In the genomic region with DNA sequence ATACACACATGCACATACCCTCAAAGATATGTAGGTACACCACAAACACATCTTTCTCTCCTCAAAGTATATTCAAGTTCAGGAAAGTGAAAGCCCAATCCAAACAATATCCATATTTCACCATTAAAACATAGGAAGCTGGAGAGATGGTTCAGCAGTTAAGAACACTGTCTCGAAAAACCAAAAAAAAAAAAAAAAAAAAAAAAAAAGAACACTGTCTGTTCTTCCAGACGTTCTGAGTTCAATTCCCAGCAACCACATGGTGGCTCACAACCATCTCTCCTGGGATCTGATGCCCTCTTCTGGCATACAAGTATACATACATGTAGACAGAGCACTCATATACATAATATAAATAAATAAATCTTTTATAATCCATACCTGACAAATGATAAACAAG, we compare ENCODE assay signal across 29 mouse cellular contexts. TPM values are rescaled to one million over a fixed set of nuclear protein-coding genes. Genes with fewer than 3 reads are reported as not detected.
DNase-seq lines count a peak whose midpoint lies in the region; ATAC-seq and TF ChIP-seq lines count a peak whose summit lies in the region.
"Had no signal": no experiment of that assay in that cellular context is flagged by ENCODE, and none has a peak within 500 bp of the region (broad histone marks: within the 10 kb centered on the region; RNA-seq: fewer than 3 reads in every experiment).

No protein-coding gene starts in this region.

- H3K27ac ChIP-seq in layer of hippocampus, adult 2 months, result no peak overlapping the region
- no peak overlapping the region for H3K27ac ChIP-seq in midbrain, postnatal 0 days (ENCODE audit: low read depth, low read length)
- H3K27ac ChIP-seq in midbrain, embryonic 14.5 days (replicated peaks; ENCODE audit: low read depth, low read length), result no peak overlapping the region
- H3K27ac ChIP-seq: embryonic facial prominence, embryonic 12.5 days; forebrain, embryonic 15.5 days; gastrocnemius, adult 2 months; heart, embryonic 13.5 days; hindbrain, embryonic 10.5 days; hindbrain, embryonic 15.5 days; limb, embryonic 13.5 days; liver, embryonic 12.5 days; neural tube, embryonic 13.5 days had no signal

- no peaks in the 10 kb centered on the region for H3K9me3 ChIP-seq in midbrain, postnatal 0 days (ENCODE audit: low read length)
- H3K9me3 ChIP-seq in midbrain, embryonic 14.5 days (ENCODE audit: control insufficient read depth, low read length), result no peaks in the 10 kb centered on the region
- H3K9me3 ChIP-seq: embryonic facial prominence, embryonic 12.5 days; forebrain, embryonic 15.5 days; heart, embryonic 13.5 days; hindbrain, embryonic 10.5 days; hindbrain, embryonic 15.5 days; limb, embryonic 13.5 days; liver, embryonic 12.5 days; neural tube, embryonic 13.5 days had no signal

- H3K9ac ChIP-seq in midbrain, postnatal 0 days (replicated peaks; ENCODE audit: low read length, poor library complexity, severe bottlenecking), result no peak overlapping the region
- H3K9ac ChIP-seq in midbrain, embryonic 14.5 days (replicated peaks; ENCODE audit: low read length), result no peak overlapping the region
- H3K9ac ChIP-seq: embryonic facial prominence, embryonic 12.5 days; forebrain, embryonic 15.5 days; heart, embryonic 13.5 days; hindbrain, embryonic 15.5 days; limb, embryonic 13.5 days; liver, embryonic 12.5 days; neural tube, embryonic 13.5 days had no signal

- peak; percentile 33 for TF ChIP-seq CTCF in layer of hippocampus, adult 2 months (conservative IDR thresholded peaks at IDR 0.05)
- peak; percentile 18; the same call in 1 of the 2 replicates for TF ChIP-seq CTCF in midbrain, postnatal 0 days (IDR thresholded peaks at IDR 0.05)

- H3K4me3 ChIP-seq in layer of hippocampus, adult 2 months, result no peak overlapping the region
- H3K4me3 ChIP-seq in midbrain, postnatal 0 days (ENCODE audit: low read depth, low read length), result no peak overlapping the region
- no peak overlapping the region for H3K4me3 ChIP-seq in midbrain, embryonic 14.5 days (replicated peaks; ENCODE audit: low read depth, low read length)
- H3K4me3 ChIP-seq: embryonic facial prominence, embryonic 12.5 days; forebrain, embryonic 15.5 days; gastrocnemius, adult 2 months; heart, embryonic 13.5 days; hindbrain, embryonic 10.5 days; hindbrain, embryonic 15.5 days; limb, embryonic 13.5 days; liver, embryonic 12.5 days; neural tube, embryonic 13.5 days had no signal

- no peaks in the 10 kb centered on the region for H3K27me3 ChIP-seq in midbrain, postnatal 0 days (ENCODE audit: insufficient read depth, low read length)
- no peaks in the 10 kb centered on the region for H3K27me3 ChIP-seq in midbrain, embryonic 14.5 days (ENCODE audit: control insufficient read depth, insufficient read depth, low read length)
- H3K27me3 ChIP-seq: embryonic facial prominence, embryonic 12.5 days; forebrain, embryonic 15.5 days; heart, embryonic 13.5 days; hindbrain, embryonic 15.5 days; limb, embryonic 13.5 days; liver, embryonic 12.5 days; neural tube, embryonic 13.5 days had no signal

- WGBS in midbrain, postnatal 0 days, result 72% methylated on average over 2 of the region's 2 CpGs
- 87% methylated on average over 2 of the region's 2 CpGs for WGBS in midbrain, embryonic 14.5 days

- no peak overlapping the region for H3K4me2 ChIP-seq in midbrain, postnatal 0 days (ENCODE audit: low read depth, low read length, poor library complexity, severe bottlenecking)
- H3K4me2 ChIP-seq in midbrain, embryonic 14.5 days (ENCODE audit: low read length), result no peak overlapping the region
- H3K4me2 ChIP-seq: embryonic facial prominence, embryonic 12.5 days; forebrain, embryonic 15.5 days; heart, embryonic 13.5 days; hindbrain, embryonic 15.5 days; limb, embryonic 13.5 days; liver, embryonic 12.5 days; neural tube, embryonic 13.5 days had no signal

- DNase-seq in layer of hippocampus, adult 2 months (ENCODE audit: low spot score in 2 of 2), result no peak
- DNase-seq in layer of hippocampus, postnatal 10 days (ENCODE audit: low spot score in 2 of 2), result no peak
- no peak for DNase-seq in midbrain, postnatal 0 days (ENCODE audit: low spot score)
- DNase-seq in midbrain, embryonic 14.5 days, result no peak
- peak; percentile 37 for DNase-seq in R1 (ENCODE audit: low read depth, low spot score)
- no peak for DNase-seq in thymus, postnatal 4 days
- DNase-seq in thymus, adult 18-20 months, result no peak
- DNase-seq: adrenal gland, postnatal 10 days; cerebellum, adult 11 months; cerebellum, adult 9-10 months; embryo, embryonic 11 days; gastrocnemius, adult 2 months; gastrocnemius, postnatal 36 days; heart, postnatal 10 days; kidney, adult 18-20 months; kidney, postnatal 4 days; layer of hippocampus, adult 9-11 months; lung, adult 18-20 months; lung, postnatal 14 days; right cerebral cortex, postnatal 4 days had no signal

- no peak for ATAC-seq in midbrain, postnatal 0 days (ENCODE audit: low FRiP score)
- ATAC-seq in midbrain, embryonic 14.5 days (ENCODE audit: low FRiP score, low TSS enrichment), result no peak
- ATAC-seq: forebrain, embryonic 15.5 days; inflammation-experienced regulatory T-cells, adult 6 months had no signal

- no peaks in the 10 kb centered on the region for H3K4me1 ChIP-seq in midbrain, postnatal 0 days (ENCODE audit: insufficient read depth, low read length)
- 0 out of 2 replicates have a peak, but pooled peaks cover 6% of the 10 kb centered on the region for H3K4me1 ChIP-seq in midbrain, embryonic 14.5 days (ENCODE audit: control insufficient read depth, insufficient read depth, low read length)
- H3K4me1 ChIP-seq: embryonic facial prominence, embryonic 12.5 days had no signal

- no peaks in the 10 kb centered on the region for H3K36me3 ChIP-seq in midbrain, postnatal 0 days (ENCODE audit: insufficient read depth, low read length)
- no peaks in the 10 kb centered on the region for H3K36me3 ChIP-seq in midbrain, embryonic 14.5 days (ENCODE audit: control insufficient read depth, insufficient read depth, low read length)
- H3K36me3 ChIP-seq: embryonic facial prominence, embryonic 12.5 days; forebrain, embryonic 15.5 days; hindbrain, embryonic 15.5 days; limb, embryonic 13.5 days; liver, embryonic 12.5 days; neural tube, embryonic 13.5 days had no signal

RNA-seq across cellular contexts. Expression of a gene that starts 6.4 kb away (rescaled TPM):
- 100 to 1,000 TPM; 137 to 151 TPM for total RNA-seq in layer of hippocampus, adult 2 months (2021)
- total RNA-seq in layer of hippocampus, postnatal 10 days (2021), result 100 to 1,000 TPM; 125 to 146 TPM
- total RNA-seq in midbrain, postnatal 0 days (2014; rRNA removed), result 82.3 and 101 TPM in 2 replicates
- 76.8 and 90.6 TPM in 2 replicates for polyA plus RNA-seq in midbrain, postnatal 0 days (2015; fragmentation: Nextera tagmentation; extraction: Ambion mirVana)
- polyA plus RNA-seq in midbrain, embryonic 14.5 days (2014; fragmentation: Nextera tagmentation; extraction: Ambion mirVana), result 101 and 122 TPM in 2 replicates

RNA-seq across cellular contexts. Expression of a gene that starts 25.1 kb away (rescaled TPM):
- 100 to 1,000 TPM; 485 to 508 TPM for total RNA-seq in layer of hippocampus, adult 2 months (2021)
- 100 to 1,000 TPM; 669 to 684 TPM for total RNA-seq in layer of hippocampus, postnatal 10 days (2021)
- 230 and 273 TPM in 2 replicates for total RNA-seq in midbrain, postnatal 0 days (2014; rRNA removed)
- 1,303 and 1,321 TPM in 2 replicates for polyA plus RNA-seq in midbrain, postnatal 0 days (2015; fragmentation: Nextera tagmentation; extraction: Ambion mirVana)
- polyA plus RNA-seq in midbrain, embryonic 14.5 days (2014; fragmentation: Nextera tagmentation; extraction: Ambion mirVana), result 1,023 and 1,183 TPM in 2 replicates
